Mouse (Mus musculus): ENCODE results near the gene St6gal1. TPM values are rescaled to one million over a fixed set of nuclear protein-coding genes. Genes with fewer than 3 reads are reported as not detected.

The St6gal1 gene
- total RNA-seq, 1 experiment: 7.2 TPM

DNA sequence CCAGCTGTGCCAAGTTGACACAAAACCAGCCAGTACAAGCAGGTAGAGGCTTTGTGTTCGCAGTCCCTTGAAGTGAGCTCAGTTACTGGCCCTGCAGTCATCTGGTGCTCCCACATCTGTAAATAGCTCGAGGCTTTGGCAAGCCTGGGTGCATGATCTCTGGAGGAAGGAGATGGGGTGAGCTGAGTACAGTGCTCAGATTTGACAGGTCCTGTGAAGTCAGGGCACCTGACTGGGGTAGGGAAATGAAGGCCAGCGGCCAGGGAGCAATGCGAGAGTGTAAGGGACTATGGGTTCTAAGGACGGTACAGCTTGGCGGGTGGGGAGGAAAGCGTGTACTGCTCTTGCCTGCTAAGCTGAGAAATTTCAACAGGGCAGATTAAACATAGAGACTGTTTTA lies 43.7 kb downstream of the St6gal1 start:
- Histone ChIP-seq H3K4me3 (ENCODE audit: insufficient read depth in 1 of 2, low read depth in 1 of 2, low read length in 2 of 2, poor library complexity in 1 of 2, severe bottlenecking in 1 of 2) (no peak overlapping the region), H3K9ac (ENCODE audit: insufficient read depth, low read depth, low read length, poor library complexity, severe bottlenecking) (no peak overlapping the region), H3K36me3 (ENCODE audit: control insufficient read depth, insufficient read depth, low read length, poor library complexity, severe bottlenecking) (no peaks in the 10 kb centered on the region), H3K9me3 (ENCODE audit: control insufficient read depth, insufficient read depth, low read depth, low read length) (no peaks in the 10 kb centered on the region), H3K4me1 (ENCODE audit: control insufficient read depth in 2 of 2, insufficient read depth in 2 of 2, low read length in 2 of 2, poor library complexity in 1 of 2) (peaks cover 0 to 45% of the 10 kb centered on the region in 2 experiments; a peak in 2 of 4 replicates), H3K27ac (ENCODE audit: insufficient read depth, low read depth, low read length, poor library complexity, severe bottlenecking) (no peak overlapping the region)
- in situ Hi-C loops (cut with MboI; ENCODE audit: low sequenced_read_pairs in 2 of 2, unreplicated experiment in 2 of 2): no loop called here
- no peak for DNase-seq (ENCODE audit: low read depth, low spot score)
- TF ChIP-seq HCFC1 (IDR thresholded peaks at IDR 0.05; ENCODE audit: borderline replicate concordance, insufficient read depth, low read length) (no peak), ZC3H11A (IDR thresholded peaks at IDR 0.05; ENCODE audit: borderline replicate concordance, low read depth, low read length) (no peak), CHD2 (IDR thresholded peaks at IDR 0.05; ENCODE audit: low read depth, low read length) (no peak), MAFK (IDR thresholded peaks at IDR 0.05; ENCODE audit: insufficient read depth, low read depth, low read length) (no peak)

DNA sequence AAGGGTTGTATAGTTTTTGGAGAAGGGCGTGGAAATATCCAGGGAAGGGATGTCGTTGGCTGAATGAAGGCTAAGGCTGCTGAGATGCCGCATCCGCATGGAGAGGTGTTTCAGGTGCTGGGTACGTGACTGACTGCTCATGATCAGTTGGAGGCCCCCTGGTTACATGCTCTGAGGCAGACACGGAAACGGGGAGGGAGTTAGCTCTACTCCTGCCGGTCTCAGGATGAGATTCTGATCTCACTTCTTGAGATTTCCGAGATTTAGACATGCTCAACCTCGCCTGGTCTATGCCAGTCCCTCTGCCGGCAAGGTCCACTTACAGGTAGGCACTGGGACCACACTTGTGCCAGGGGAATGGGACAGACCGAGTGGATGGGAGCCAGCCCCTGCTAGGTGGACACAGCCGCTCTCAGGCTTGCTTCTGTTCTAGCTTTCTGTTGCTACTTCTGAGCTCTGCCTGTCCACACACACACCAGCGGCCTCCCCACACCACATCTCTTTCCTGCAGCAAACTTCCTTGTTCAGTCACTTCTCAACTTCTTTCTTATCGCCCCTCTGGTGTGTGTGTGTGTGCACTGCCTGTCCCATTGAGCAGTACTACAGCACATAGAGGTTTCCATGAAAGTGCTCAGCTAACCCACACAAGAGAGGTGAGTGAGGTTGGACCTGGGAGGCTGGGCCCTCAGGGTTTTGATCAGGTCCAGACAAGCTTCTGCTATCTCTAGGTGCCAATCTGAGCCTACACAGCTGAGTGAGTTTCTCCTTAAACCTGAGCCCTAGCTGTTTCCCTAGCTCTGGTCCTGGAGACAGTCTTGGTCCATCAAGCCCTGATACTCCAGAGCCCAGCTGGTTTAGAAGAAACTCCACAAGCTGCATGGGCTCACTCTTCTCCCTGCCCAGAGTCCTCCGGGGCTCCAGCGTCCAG lies 44.8 kb downstream of the St6gal1 start:
- Histone ChIP-seq H3K4me1 (ENCODE audit: control insufficient read depth in 2 of 2, insufficient read depth in 2 of 2, low read length in 2 of 2, poor library complexity in 1 of 2) (peaks cover 0 to 49% of the 10 kb centered on the region in 2 experiments; a peak in 2 of 4 replicates), H3K27ac (ENCODE audit: insufficient read depth, low read depth, low read length, poor library complexity, severe bottlenecking) (no peak overlapping the region), H3K9me3 (ENCODE audit: control insufficient read depth, insufficient read depth, low read depth, low read length) (no peaks in the 10 kb centered on the region), H3K4me3 (ENCODE audit: insufficient read depth in 1 of 2, low read depth in 1 of 2, low read length in 2 of 2, poor library complexity in 1 of 2, severe bottlenecking in 1 of 2) (no peak overlapping the region), H3K9ac (ENCODE audit: insufficient read depth, low read depth, low read length, poor library complexity, severe bottlenecking) (no peak overlapping the region), H3K36me3 (ENCODE audit: control insufficient read depth, insufficient read depth, low read length, poor library complexity, severe bottlenecking) (no peaks in the 10 kb centered on the region)
- DNase-seq (ENCODE audit: low read depth, low spot score): no peak
- TF ChIP-seq HCFC1 (IDR thresholded peaks at IDR 0.05; ENCODE audit: borderline replicate concordance, insufficient read depth, low read length) (no peak), MAFK (IDR thresholded peaks at IDR 0.05; ENCODE audit: insufficient read depth, low read depth, low read length) (no peak), ZNF384 (IDR thresholded peaks at IDR 0.05; ENCODE audit: low read depth, low read length) (no peak), CHD2 (IDR thresholded peaks at IDR 0.05; ENCODE audit: low read depth, low read length) (no peak)
- in situ Hi-C loops (cut with MboI; ENCODE audit: low sequenced_read_pairs in 2 of 2, unreplicated experiment in 2 of 2): no loop called here

DNA sequence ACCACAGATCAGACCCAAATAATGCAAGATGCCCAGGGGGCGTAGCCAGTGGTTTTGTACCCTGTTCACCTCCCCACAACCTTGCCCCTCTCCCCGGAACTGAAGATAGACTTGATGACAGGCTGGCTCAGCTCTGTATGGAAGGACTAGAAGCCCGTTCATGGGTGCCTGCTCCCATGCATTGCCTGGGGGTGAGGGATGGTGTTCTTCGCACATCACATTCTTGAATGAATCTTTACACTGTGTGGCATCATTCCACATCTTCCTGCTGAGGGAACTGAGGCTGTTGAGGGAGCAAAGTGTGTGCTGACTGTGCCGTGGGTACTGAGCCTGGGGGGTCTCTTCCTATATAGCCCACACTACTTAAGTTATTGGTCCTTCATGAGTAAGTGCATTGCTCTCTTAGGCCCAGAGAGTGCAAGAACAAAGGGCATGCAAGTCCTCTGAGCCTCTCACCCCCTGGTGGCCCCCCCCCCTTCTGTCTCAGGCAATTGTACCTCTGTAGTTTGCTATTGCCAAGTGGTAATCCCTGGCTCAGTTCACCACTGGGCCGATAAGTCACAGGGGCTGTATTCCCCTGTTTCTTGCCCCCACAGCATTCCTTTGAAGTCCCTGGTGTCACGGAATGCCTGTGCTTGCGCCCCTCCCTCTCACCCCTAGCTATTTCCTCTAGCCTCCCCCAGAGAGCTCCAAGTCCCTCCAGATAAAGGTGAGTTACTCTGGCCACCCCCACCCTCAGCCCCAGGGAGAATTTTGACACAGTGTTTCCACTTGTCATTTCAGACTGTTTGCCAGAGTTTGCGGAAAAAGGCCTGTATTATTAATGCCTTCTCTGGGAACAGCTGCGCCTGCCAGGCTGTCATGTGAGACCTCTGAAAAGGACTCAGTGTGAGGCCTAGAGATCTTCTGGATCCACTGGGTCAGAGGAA lies 45.7 kb downstream of the St6gal1 start:
- Histone ChIP-seq H3K4me1 (ENCODE audit: control insufficient read depth in 2 of 2, insufficient read depth in 2 of 2, low read length in 2 of 2, poor library complexity in 1 of 2) (peaks cover 0 to 46% of the 10 kb centered on the region in 2 experiments; a peak in 2 of 4 replicates), H3K36me3 (ENCODE audit: control insufficient read depth, insufficient read depth, low read length, poor library complexity, severe bottlenecking) (no peaks in the 10 kb centered on the region), H3K9ac (ENCODE audit: insufficient read depth, low read depth, low read length, poor library complexity, severe bottlenecking) (no peak overlapping the region), H3K9me3 (ENCODE audit: control insufficient read depth, insufficient read depth, low read depth, low read length) (no peaks in the 10 kb centered on the region), H3K27ac (ENCODE audit: insufficient read depth, low read depth, low read length, poor library complexity, severe bottlenecking) (no peak overlapping the region), H3K4me3 (ENCODE audit: insufficient read depth in 1 of 2, low read depth in 1 of 2, low read length in 2 of 2, poor library complexity in 1 of 2, severe bottlenecking in 1 of 2) (no peak overlapping the region)
- TF ChIP-seq ZNF384 (IDR thresholded peaks at IDR 0.05; ENCODE audit: low read depth, low read length) (no peak), CHD2 (IDR thresholded peaks at IDR 0.05; ENCODE audit: low read depth, low read length) (no peak)
- in situ Hi-C loops (cut with MboI; ENCODE audit: low sequenced_read_pairs in 2 of 2, unreplicated experiment in 2 of 2): no loop called here
- DNase-seq (ENCODE audit: low read depth, low spot score): peak; percentile 54

DNA sequence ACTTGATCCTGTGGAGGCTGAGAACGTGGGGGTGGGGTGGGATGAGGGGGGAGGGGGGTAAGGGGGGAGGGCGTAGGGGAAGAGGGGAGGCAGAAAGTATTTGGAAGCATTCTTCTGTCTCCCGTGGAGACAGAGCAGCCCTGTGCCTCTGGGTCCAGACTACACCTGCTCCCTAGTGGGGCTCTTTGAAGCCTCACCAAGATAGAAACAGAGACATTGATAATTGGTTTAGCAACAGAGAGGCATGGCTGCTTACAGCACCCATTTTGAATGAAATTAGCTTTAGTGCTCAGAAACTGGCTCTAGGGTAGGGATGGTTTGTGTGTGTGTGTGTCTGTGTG lies 46.3 kb downstream of the St6gal1 start:
- no peak overlapping the region; the same call in 1 of the 2 replicates for H3K27ac ChIP-seq (ENCODE audit: insufficient read depth, low read depth, low read length, poor library complexity, severe bottlenecking)
- no peaks in the 10 kb centered on the region for H3K9me3 ChIP-seq (ENCODE audit: control insufficient read depth, insufficient read depth, low read depth, low read length)
- TF ChIP-seq CHD2 (IDR thresholded peaks at IDR 0.05; ENCODE audit: low read depth, low read length) (no peak), ZNF384 (IDR thresholded peaks at IDR 0.05; ENCODE audit: low read depth, low read length) (no peak), ZC3H11A (IDR thresholded peaks at IDR 0.05; ENCODE audit: borderline replicate concordance, low read depth, low read length) (no peak), MAFK (IDR thresholded peaks at IDR 0.05; ENCODE audit: insufficient read depth, low read depth, low read length) (no peak), HCFC1 (IDR thresholded peaks at IDR 0.05; ENCODE audit: borderline replicate concordance, insufficient read depth, low read length) (no peak)
- in situ Hi-C loops (cut with MboI; ENCODE audit: low sequenced_read_pairs in 2 of 2, unreplicated experiment in 2 of 2): no loop called here
- peaks cover 0 to 41% of the 10 kb centered on the region in 2 experiments; a peak in 2 of 4 replicates for H3K4me1 ChIP-seq (ENCODE audit: control insufficient read depth in 2 of 2, insufficient read depth in 2 of 2, low read length in 2 of 2, poor library complexity in 1 of 2)
- H3K9ac ChIP-seq (ENCODE audit: insufficient read depth, low read depth, low read length, poor library complexity, severe bottlenecking): no peak overlapping the region
- no peak overlapping the region for H3K4me3 ChIP-seq (ENCODE audit: insufficient read depth in 1 of 2, low read depth in 1 of 2, low read length in 2 of 2, poor library complexity in 1 of 2, severe bottlenecking in 1 of 2)
- H3K36me3 ChIP-seq (ENCODE audit: control insufficient read depth, insufficient read depth, low read length, poor library complexity, severe bottlenecking): no peaks in the 10 kb centered on the region
- no peak for DNase-seq (ENCODE audit: low read depth, low spot score)
